Mouse (Mus musculus): Measurements from ENCODE around the gene Scg2. TPM values are rescaled to one million over a fixed set of nuclear protein-coding genes. Genes with fewer than 3 reads are reported as not detected.
A peak's percentile ranks its signal among the peaks of the same experiment; 100 is the strongest.

The Scg2 gene
- 0.13 and 0.29 TPM in 2 replicates for polyA plus RNA-seq (2015; fragmentation: Nextera tagmentation; extraction: Ambion mirVana)

DNA sequence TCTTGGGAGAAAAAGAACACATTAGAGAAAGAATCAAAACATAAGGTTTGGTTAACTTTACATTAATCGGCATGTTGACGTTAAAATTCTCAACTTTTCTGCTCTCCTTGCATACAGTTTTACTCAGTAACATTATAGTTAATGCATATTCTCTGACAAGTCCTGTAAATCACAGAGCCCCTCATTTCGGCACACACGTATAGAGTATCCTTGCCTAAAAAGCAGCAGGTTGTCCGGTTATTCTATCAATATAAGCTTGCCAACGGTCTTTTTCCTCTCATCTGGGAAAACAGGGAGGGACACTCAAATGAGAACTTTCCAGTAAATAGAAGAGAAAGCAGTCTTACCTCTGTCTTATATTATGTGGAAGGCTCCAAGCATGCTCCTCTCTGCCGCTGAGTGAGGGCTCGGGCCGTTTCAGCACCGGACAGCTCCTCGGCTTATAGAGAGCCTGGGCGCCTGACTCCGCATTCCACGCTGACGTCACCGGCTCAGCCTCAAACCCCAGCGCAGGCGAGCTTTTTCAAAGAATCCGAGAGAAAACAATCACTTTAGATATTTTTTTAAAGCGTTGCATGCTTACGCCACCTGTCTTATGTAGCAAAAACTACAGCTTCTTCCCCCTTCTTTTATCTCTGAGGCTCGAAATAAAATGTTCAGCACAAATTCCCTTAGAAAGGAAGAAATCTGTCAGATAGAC is at the start of gene Scg2:
Scg2 (minus strand) TSS at position 512 of the 700 bp plus-strand sequence.
- Histone ChIP-seq H3K27ac (ENCODE audit: low read length) (no peak within 1 kb of the TSS), H3K4me1 (ENCODE audit: control insufficient read depth, insufficient read depth, low read length) (peaks cover 2% of the 10 kb centered on the region; the same call in 1 of the 2 replicates), H3K4me2 (ENCODE audit: low read depth, low read length) (peak within 1 kb of the TSS; percentile 43; the same call in 1 of the 2 replicates), H3K9me3 (replicated peaks; ENCODE audit: control insufficient read depth, low read length) (no peaks in the 10 kb centered on the region), H3K4me3 (ENCODE audit: low read length) (no peak within 1 kb of the TSS), H3K36me3 (ENCODE audit: control insufficient read depth, insufficient read depth) (no peaks in the 10 kb centered on the region), H3K9ac (ENCODE audit: low read length) (no peak within 1 kb of the TSS), H3K27me3 (ENCODE audit: control insufficient read depth, insufficient read depth, low read length) (no peaks in the 10 kb centered on the region)
- 12% methylated on average over 22 of the region's 22 CpGs for WGBS
- peak; percentile 86 for ATAC-seq (replicated peaks; ENCODE audit: extremely low read depth, insufficient read depth, low FRiP score)

DNA sequence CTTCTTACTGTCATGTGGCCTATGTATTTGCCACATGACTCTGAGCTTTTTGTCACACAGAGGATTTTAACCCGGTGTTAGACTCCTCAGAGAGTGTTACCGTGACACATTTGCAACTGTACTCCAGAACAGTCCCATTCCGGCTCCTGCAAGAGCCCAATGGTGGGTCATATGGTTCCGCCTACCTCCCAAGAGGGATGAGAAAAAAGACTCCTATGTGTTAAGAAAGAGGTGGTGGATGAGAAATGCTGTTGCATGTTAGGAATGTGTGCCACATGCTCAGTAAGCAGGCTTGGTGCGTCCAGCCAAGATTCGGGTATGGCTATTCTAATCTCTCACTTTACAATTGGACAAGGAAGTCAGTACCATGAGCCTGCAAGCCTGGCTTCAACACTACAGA is 45.6 kb upstream of the Scg2 start:
- Histone ChIP-seq H3K9ac (ENCODE audit: low read length) (no peak overlapping the region), H3K27ac (ENCODE audit: low read length) (no peak overlapping the region), H3K4me1 (ENCODE audit: control insufficient read depth, insufficient read depth, low read length) (no peaks in the 10 kb centered on the region), H3K27me3 (ENCODE audit: control insufficient read depth, insufficient read depth, low read length) (no peaks in the 10 kb centered on the region), H3K36me3 (ENCODE audit: control insufficient read depth, insufficient read depth) (no peaks in the 10 kb centered on the region), H3K4me3 (ENCODE audit: low read length) (no peak overlapping the region), H3K9me3 (replicated peaks; ENCODE audit: control insufficient read depth, low read length) (no peaks in the 10 kb centered on the region), H3K4me2 (ENCODE audit: low read depth, low read length) (no peak overlapping the region)
- ATAC-seq (replicated peaks; ENCODE audit: extremely low read depth, insufficient read depth, low FRiP score) = no peak
- 80% methylated on average over 6 of the region's 6 CpGs for WGBS

DNA sequence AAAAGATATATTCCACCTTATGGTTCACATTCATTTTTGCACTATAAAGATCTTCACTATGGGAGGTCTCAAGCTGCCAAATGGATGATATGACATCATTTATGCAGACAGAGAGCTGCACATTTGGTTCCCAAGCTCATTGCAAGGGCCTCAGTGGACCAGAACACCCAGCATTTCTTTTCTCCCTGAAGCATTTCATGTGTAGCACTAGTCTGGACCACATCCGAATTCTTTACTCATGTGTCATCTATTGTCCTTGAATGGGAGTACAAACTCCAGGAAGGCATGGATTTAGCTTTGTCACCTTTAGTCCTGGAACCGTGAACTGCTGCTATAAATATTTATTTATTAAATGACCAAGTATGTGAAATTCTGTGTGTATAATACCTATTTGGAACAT is 30.9 kb upstream of the Scg2 start:
- 62% methylated on average over 2 of the region's 2 CpGs for WGBS
- Histone ChIP-seq H3K36me3 (ENCODE audit: control insufficient read depth, insufficient read depth) (no peaks in the 10 kb centered on the region), H3K4me2 (ENCODE audit: low read depth, low read length) (no peak overlapping the region), H3K27me3 (ENCODE audit: control insufficient read depth, insufficient read depth, low read length) (no peaks in the 10 kb centered on the region), H3K4me1 (ENCODE audit: control insufficient read depth, insufficient read depth, low read length) (no peaks in the 10 kb centered on the region), H3K9me3 (replicated peaks; ENCODE audit: control insufficient read depth, low read length) (no peaks in the 10 kb centered on the region), H3K4me3 (ENCODE audit: low read length) (no peak overlapping the region), H3K27ac (ENCODE audit: low read length) (no peak overlapping the region), H3K9ac (ENCODE audit: low read length) (no peak overlapping the region)
- ATAC-seq (replicated peaks; ENCODE audit: extremely low read depth, insufficient read depth, low FRiP score) = no peak

DNA sequence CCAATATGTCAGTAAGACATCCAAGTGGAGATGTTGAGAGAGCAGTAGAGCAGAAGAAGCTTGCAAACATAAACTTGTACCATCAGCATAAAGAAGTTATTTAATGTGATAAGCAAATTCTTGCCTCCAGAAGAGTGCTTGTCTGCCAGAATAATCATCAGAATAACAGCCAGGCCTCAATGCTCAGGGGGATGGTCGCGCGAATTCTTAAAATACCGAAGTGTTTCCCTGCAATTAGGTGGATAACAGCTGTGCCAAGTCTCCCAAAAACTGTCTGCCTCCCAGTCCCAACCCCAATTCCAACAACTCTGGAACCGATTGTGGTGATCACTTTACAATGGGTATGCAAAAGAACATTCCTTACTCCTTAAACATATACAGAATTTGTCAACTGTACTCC is 30.0 kb upstream of the Scg2 start:
- Histone ChIP-seq H3K9me3 (replicated peaks; ENCODE audit: control insufficient read depth, low read length) (no peaks in the 10 kb centered on the region), H3K4me3 (ENCODE audit: low read length) (no peak overlapping the region), H3K27me3 (ENCODE audit: control insufficient read depth, insufficient read depth, low read length) (no peaks in the 10 kb centered on the region), H3K4me1 (ENCODE audit: control insufficient read depth, insufficient read depth, low read length) (no peaks in the 10 kb centered on the region), H3K27ac (ENCODE audit: low read length) (no peak overlapping the region), H3K9ac (ENCODE audit: low read length) (no peak overlapping the region), H3K4me2 (ENCODE audit: low read depth, low read length) (no peak overlapping the region), H3K36me3 (ENCODE audit: control insufficient read depth, insufficient read depth) (no peaks in the 10 kb centered on the region)
- ATAC-seq (replicated peaks; ENCODE audit: extremely low read depth, insufficient read depth, low FRiP score) = no peak
- 60% methylated on average over 5 of the region's 5 CpGs for WGBS

DNA sequence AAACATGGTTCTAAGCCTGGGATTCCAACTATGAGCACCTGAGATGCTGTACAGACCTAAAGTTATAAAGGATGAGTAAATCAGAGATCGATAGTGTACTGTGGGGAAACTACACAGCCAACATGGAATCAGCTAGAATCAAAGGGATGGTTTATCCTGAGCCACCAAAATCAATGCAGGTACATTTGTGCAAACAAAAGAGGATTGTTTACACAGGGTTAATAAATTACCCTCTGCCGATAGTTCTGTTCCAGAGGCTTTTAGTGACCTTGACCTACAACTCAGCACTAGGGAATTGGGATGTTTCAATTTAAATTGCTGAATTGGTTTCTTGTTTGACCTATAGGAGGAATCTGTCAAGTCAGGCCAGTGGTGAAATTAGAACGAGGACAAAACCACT is 26.7 kb upstream of the Scg2 start:
- H3K36me3 ChIP-seq (ENCODE audit: control insufficient read depth, insufficient read depth) = no peaks in the 10 kb centered on the region
- H3K27me3 ChIP-seq (ENCODE audit: control insufficient read depth, insufficient read depth, low read length) = no peaks in the 10 kb centered on the region
- H3K27ac ChIP-seq (ENCODE audit: low read length) = no peak overlapping the region
- 75% methylated on average over 3 of the region's 3 CpGs for WGBS
- H3K9ac ChIP-seq (ENCODE audit: low read length) = no peak overlapping the region
- H3K9me3 ChIP-seq (replicated peaks; ENCODE audit: control insufficient read depth, low read length) = no peaks in the 10 kb centered on the region
- ATAC-seq (replicated peaks; ENCODE audit: extremely low read depth, insufficient read depth, low FRiP score) = no peak
- H3K4me1 ChIP-seq (ENCODE audit: control insufficient read depth, insufficient read depth, low read length) = no peaks in the 10 kb centered on the region
- no peak overlapping the region for H3K4me3 ChIP-seq (ENCODE audit: low read length)
- no peak overlapping the region for H3K4me2 ChIP-seq (ENCODE audit: low read depth, low read length)

DNA sequence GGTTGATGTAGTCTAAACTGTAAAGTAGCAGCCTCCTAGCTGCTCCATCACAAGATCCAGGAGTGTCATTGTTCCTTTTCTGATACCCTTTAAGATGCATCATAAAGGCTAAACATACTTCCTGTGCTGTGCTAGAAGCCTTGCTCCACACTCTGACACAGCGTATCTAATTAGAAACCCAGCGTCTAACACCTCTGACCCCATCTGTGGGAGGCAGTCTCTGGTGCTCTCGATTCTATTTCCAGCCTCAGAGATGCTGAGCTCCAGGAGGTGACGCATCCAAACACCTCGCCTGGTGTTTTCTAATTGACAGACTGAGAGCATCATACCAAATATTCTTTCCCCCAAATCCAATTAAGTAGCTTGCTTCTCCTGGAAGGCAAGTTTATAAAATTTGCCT is 18.6 kb upstream of the Scg2 start:
- Histone ChIP-seq H3K4me1 (ENCODE audit: control insufficient read depth, insufficient read depth, low read length) (no peaks in the 10 kb centered on the region), H3K9ac (ENCODE audit: low read length) (no peak overlapping the region), H3K27me3 (ENCODE audit: control insufficient read depth, insufficient read depth, low read length) (no peaks in the 10 kb centered on the region), H3K4me3 (ENCODE audit: low read length) (no peak overlapping the region), H3K27ac (ENCODE audit: low read length) (no peak overlapping the region), H3K4me2 (ENCODE audit: low read depth, low read length) (no peak overlapping the region), H3K9me3 (replicated peaks; ENCODE audit: control insufficient read depth, low read length) (no peaks in the 10 kb centered on the region), H3K36me3 (ENCODE audit: control insufficient read depth, insufficient read depth) (no peaks in the 10 kb centered on the region)
- no peak for ATAC-seq (replicated peaks; ENCODE audit: extremely low read depth, insufficient read depth, low FRiP score)
- 24% methylated on average over 5 of the region's 5 CpGs for WGBS

DNA sequence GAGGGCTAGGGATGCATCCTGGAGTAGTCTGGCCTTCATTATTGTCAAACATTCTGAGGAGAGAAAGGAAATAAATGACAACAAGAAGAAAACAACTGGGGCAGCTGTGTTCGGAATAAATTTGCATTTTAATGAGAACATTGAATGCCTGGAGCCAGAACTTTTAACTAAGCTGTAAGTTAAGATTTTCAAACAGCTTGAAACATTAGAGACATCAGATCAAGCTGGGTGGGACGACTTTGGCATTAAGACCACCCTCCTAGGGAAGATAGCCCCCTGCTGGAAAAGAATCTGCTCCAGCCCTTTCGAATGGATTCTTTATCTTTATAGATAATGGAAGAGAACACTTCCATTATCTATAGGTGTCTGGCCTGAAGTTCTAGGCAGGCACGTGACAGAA is 14.2 kb upstream of the Scg2 start:
- ATAC-seq (replicated peaks; ENCODE audit: extremely low read depth, insufficient read depth, low FRiP score) = no peak
- Histone ChIP-seq H3K9ac (ENCODE audit: low read length) (no peak overlapping the region), H3K4me3 (ENCODE audit: low read length) (no peak overlapping the region), H3K4me1 (ENCODE audit: control insufficient read depth, insufficient read depth, low read length) (no peaks in the 10 kb centered on the region), H3K4me2 (ENCODE audit: low read depth, low read length) (no peak overlapping the region), H3K9me3 (replicated peaks; ENCODE audit: control insufficient read depth, low read length) (no peaks in the 10 kb centered on the region), H3K27ac (ENCODE audit: low read length) (no peak overlapping the region), H3K36me3 (ENCODE audit: control insufficient read depth, insufficient read depth) (no peaks in the 10 kb centered on the region), H3K27me3 (ENCODE audit: control insufficient read depth, insufficient read depth, low read length) (no peaks in the 10 kb centered on the region)
- 19% methylated on average over 4 of the region's 4 CpGs for WGBS

DNA sequence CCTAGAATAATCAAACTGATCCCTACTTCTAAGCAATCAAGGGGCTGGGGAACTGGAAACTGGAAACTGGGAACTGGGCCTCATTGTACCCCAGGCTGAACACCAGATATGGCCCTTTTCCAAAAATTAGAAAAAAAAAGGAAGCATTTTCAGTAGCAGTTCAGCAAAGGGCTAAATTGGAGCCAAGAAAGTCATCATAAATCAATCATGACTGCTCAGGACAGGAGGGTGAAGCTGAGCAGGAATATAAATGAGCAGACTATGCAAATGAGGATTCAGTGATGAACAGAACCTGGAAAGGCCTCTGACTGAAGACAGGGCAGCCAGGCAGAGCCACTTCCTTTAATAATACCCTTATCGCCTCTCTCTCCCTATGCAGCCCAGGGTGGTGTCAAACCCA is 12.4 kb upstream of the Scg2 start:
- no peaks in the 10 kb centered on the region for H3K27me3 ChIP-seq (ENCODE audit: control insufficient read depth, insufficient read depth, low read length)
- H3K9me3 ChIP-seq (replicated peaks; ENCODE audit: control insufficient read depth, low read length) = no peaks in the 10 kb centered on the region
- H3K27ac ChIP-seq (ENCODE audit: low read length) = no peak overlapping the region
- ATAC-seq (replicated peaks; ENCODE audit: extremely low read depth, insufficient read depth, low FRiP score) = no peak
- no peak overlapping the region for H3K4me2 ChIP-seq (ENCODE audit: low read depth, low read length)
- H3K4me1 ChIP-seq (ENCODE audit: control insufficient read depth, insufficient read depth, low read length) = no peaks in the 10 kb centered on the region
- no peaks in the 10 kb centered on the region for H3K36me3 ChIP-seq (ENCODE audit: control insufficient read depth, insufficient read depth)
- no peak overlapping the region for H3K4me3 ChIP-seq (ENCODE audit: low read length)
- 68% methylated on average over 1 of the region's 1 CpGs for WGBS
- no peak overlapping the region for H3K9ac ChIP-seq (ENCODE audit: low read length)

DNA sequence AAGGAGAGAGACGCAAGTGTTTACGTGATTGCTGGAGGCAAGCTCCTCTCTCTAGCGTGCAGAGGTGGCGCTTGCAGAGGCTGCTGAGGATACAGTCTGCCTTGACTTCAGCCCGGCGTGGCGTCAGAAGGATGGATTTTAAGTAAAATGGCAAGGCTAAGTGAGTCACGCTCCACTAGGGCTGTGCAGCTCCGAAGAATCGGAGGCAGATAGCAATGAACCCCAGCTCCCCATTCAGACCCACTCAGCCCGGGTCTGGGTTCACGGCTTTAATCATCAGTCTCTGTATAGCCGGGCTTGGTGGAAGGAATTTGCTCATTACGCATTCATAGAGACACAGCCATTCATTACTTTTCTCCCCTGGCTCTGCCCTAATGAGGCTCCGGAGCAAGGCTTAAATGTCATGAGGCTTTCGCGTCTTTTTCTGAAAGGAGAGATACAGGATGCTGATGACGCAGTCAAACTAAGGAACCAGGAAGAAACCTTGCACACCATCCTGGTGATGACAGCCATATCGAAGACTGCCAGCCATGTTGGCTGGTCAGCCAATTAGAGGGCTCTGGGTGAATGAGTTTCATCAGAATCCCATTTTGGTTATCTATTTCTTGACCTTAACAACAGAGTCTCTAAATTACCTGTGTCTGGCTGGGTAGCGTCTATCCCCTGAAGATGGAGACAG is 10.6 kb upstream of the Scg2 start:
- no peak overlapping the region; the same call in 1 of the 2 replicates for H3K4me3 ChIP-seq (ENCODE audit: low read length)
- WGBS = 15% methylated on average over 20 of the region's 20 CpGs
- H3K4me1 ChIP-seq (ENCODE audit: control insufficient read depth, insufficient read depth, low read length) = no peaks in the 10 kb centered on the region
- H3K9ac ChIP-seq (ENCODE audit: low read length) = no peak overlapping the region
- H3K27me3 ChIP-seq (ENCODE audit: control insufficient read depth, insufficient read depth, low read length) = no peaks in the 10 kb centered on the region
- no peaks in the 10 kb centered on the region for H3K36me3 ChIP-seq (ENCODE audit: control insufficient read depth, insufficient read depth)
- H3K4me2 ChIP-seq (ENCODE audit: low read depth, low read length) = peak overlapping the region; percentile 37
- no peak overlapping the region for H3K27ac ChIP-seq (ENCODE audit: low read length)
- no peak for ATAC-seq (replicated peaks; ENCODE audit: extremely low read depth, insufficient read depth, low FRiP score)
- no peaks in the 10 kb centered on the region for H3K9me3 ChIP-seq (replicated peaks; ENCODE audit: control insufficient read depth, low read length)

All from heart, embryonic 16.5 days (tissue).